ENCODE assay signal across 12 mouse cellular contexts in genomic region chr6:146126823-146127681, GRCm38 (mm10).
DNase-seq lines count a peak whose midpoint lies in the region; ATAC-seq and TF ChIP-seq lines count a peak whose summit lies in the region.
"Had no signal": no experiment of that assay in that cellular context is flagged by ENCODE, and none has a peak within 500 bp of the region (broad histone marks: within the 10 kb centered on the region; RNA-seq: fewer than 3 reads in every experiment).

No protein-coding gene starts in this region.

- WGBS in forebrain, embryonic 10.5 days = 95% methylated on average over 12 of the region's 12 CpGs
- 69% methylated on average over 12 of the region's 12 CpGs for WGBS in forebrain, embryonic 14.5 days
- WGBS in midbrain, postnatal 0 days = 76% methylated on average over 12 of the region's 12 CpGs
- WGBS in midbrain, embryonic 13.5 days = 85% methylated on average over 12 of the region's 12 CpGs

- no peak overlapping the region for H3K9ac ChIP-seq in forebrain, embryonic 14.5 days (ENCODE audit: low read length)
- H3K9ac ChIP-seq in midbrain, postnatal 0 days (replicated peaks; ENCODE audit: low read length, poor library complexity, severe bottlenecking) = no peak overlapping the region
- no peak overlapping the region for H3K9ac ChIP-seq in midbrain, embryonic 13.5 days (replicated peaks)
- H3K9ac ChIP-seq: hindbrain, embryonic 14.5 days had no signal

- no peak overlapping the region for H3K27ac ChIP-seq in forebrain, embryonic 10.5 days
- no peak overlapping the region for H3K27ac ChIP-seq in forebrain, embryonic 14.5 days (ENCODE audit: low read depth, low read length)
- H3K27ac ChIP-seq in midbrain, postnatal 0 days (ENCODE audit: low read depth, low read length) = no peak overlapping the region
- H3K27ac ChIP-seq in midbrain, embryonic 13.5 days = no peak overlapping the region
- H3K27ac ChIP-seq: hindbrain, embryonic 14.5 days; left cerebral cortex, adult 2 months had no signal

- no peak for TF ChIP-seq CTCF in midbrain, postnatal 0 days (IDR thresholded peaks at IDR 0.05)

- no peak for ATAC-seq in forebrain, embryonic 14.5 days
- ATAC-seq in midbrain, postnatal 0 days (ENCODE audit: low FRiP score) = peak; percentile 47; the same call in 1 of the 2 replicates
- no peak for ATAC-seq in midbrain, embryonic 13.5 days
- 0 out of 2 replicates have a peak, but pooled peaks have one; percentile 12 for ATAC-seq in megakaryocyte progenitor cell, adult 5-6 weeks (replicated peaks; ENCODE audit: poor library complexity)

- no peak overlapping the region for H3K4me2 ChIP-seq in forebrain, embryonic 14.5 days (ENCODE audit: low read length)
- H3K4me2 ChIP-seq in midbrain, postnatal 0 days (ENCODE audit: low read depth, low read length, poor library complexity, severe bottlenecking) = no peak overlapping the region
- H3K4me2 ChIP-seq in midbrain, embryonic 13.5 days (replicated peaks) = no peak overlapping the region
- H3K4me2 ChIP-seq: hindbrain, embryonic 14.5 days had no signal

- H3K4me3 ChIP-seq in forebrain, embryonic 10.5 days = no peak overlapping the region
- no peak overlapping the region for H3K4me3 ChIP-seq in forebrain, embryonic 14.5 days (ENCODE audit: low read depth, low read length)
- no peak overlapping the region for H3K4me3 ChIP-seq in midbrain, postnatal 0 days (ENCODE audit: low read depth, low read length)
- H3K4me3 ChIP-seq in midbrain, embryonic 13.5 days (replicated peaks) = no peak overlapping the region
- H3K4me3 ChIP-seq: left cerebral cortex, adult 2 months had no signal

- no peaks in the 10 kb centered on the region for H3K4me1 ChIP-seq in forebrain, embryonic 10.5 days
- no peaks in the 10 kb centered on the region for H3K4me1 ChIP-seq in forebrain, embryonic 14.5 days (ENCODE audit: control insufficient read depth, insufficient read depth, low read length)
- H3K4me1 ChIP-seq in midbrain, postnatal 0 days (ENCODE audit: insufficient read depth, low read length) = no peaks in the 10 kb centered on the region
- no peaks in the 10 kb centered on the region for H3K4me1 ChIP-seq in midbrain, embryonic 13.5 days (replicated peaks)

- H3K36me3 ChIP-seq in forebrain, embryonic 10.5 days (replicated peaks) = no peaks in the 10 kb centered on the region
- H3K36me3 ChIP-seq in forebrain, embryonic 14.5 days (ENCODE audit: control insufficient read depth, insufficient read depth, low read length) = no peaks in the 10 kb centered on the region
- no peaks in the 10 kb centered on the region for H3K36me3 ChIP-seq in midbrain, postnatal 0 days (ENCODE audit: insufficient read depth, low read length)
- H3K36me3 ChIP-seq in midbrain, embryonic 13.5 days = no peaks in the 10 kb centered on the region

- H3K27me3 ChIP-seq in forebrain, embryonic 10.5 days (ENCODE audit: poor library complexity, severe bottlenecking) = no peaks in the 10 kb centered on the region
- H3K27me3 ChIP-seq in forebrain, embryonic 14.5 days (replicated peaks; ENCODE audit: control insufficient read depth, insufficient read depth, low read length) = no peaks in the 10 kb centered on the region
- no peaks in the 10 kb centered on the region for H3K27me3 ChIP-seq in midbrain, postnatal 0 days (ENCODE audit: insufficient read depth, low read length)
- H3K27me3 ChIP-seq in midbrain, embryonic 13.5 days = no peaks in the 10 kb centered on the region

- peak; percentile 11 for DNase-seq in forebrain, embryonic 10.5 days (ENCODE audit: extremely low spot score, low spot score)
- no peak for DNase-seq in forebrain, embryonic 14.5 days (ENCODE audit: low spot score)
- peak; percentile 61 for DNase-seq in midbrain, postnatal 0 days (ENCODE audit: low spot score)
- peak; percentile 71 for DNase-seq in gastrocnemius, postnatal 25 days
- DNase-seq in thymus, postnatal 4 days = no peak
- DNase-seq in lung, postnatal 14 days = no peak
- DNase-seq: lung, postnatal 4 days; thymus, postnatal 25 days had no signal

- H3K9me3 ChIP-seq in forebrain, embryonic 10.5 days = no peaks in the 10 kb centered on the region
- no peaks in the 10 kb centered on the region for H3K9me3 ChIP-seq in forebrain, embryonic 14.5 days (replicated peaks; ENCODE audit: control insufficient read depth, low read length)
- H3K9me3 ChIP-seq in midbrain, postnatal 0 days (ENCODE audit: low read length) = no peaks in the 10 kb centered on the region
- no peaks in the 10 kb centered on the region for H3K9me3 ChIP-seq in midbrain, embryonic 13.5 days

Comparison
In these comparisons a context has a peak if more than half of its experiments do, and no peak if none do; other contexts are left out.
1. DNase-seq: peak in forebrain, embryonic 10.5 days (single experiment), midbrain, postnatal 0 days (single experiment) and gastrocnemius, postnatal 25 days (single experiment); none in forebrain, embryonic 14.5 days (single experiment), thymus, postnatal 4 days (single experiment) and lung, postnatal 14 days (single experiment).
2. ATAC-seq: peak in midbrain, postnatal 0 days (single experiment) and megakaryocyte progenitor cell, adult 5-6 weeks (single experiment); none in forebrain, embryonic 14.5 days (single experiment) and midbrain, embryonic 13.5 days (single experiment).